Mouse (Mus musculus) limb, embryonic 12.5 days (tissue): ENCODE results near the gene Ccpg1. TPM values are rescaled to one million over a fixed set of nuclear protein-coding genes. Genes with fewer than 3 reads are reported as not detected.
A peak's percentile ranks its signal among the peaks of the same experiment; 100 is the strongest.

Experiments used
- ATAC-seq: fragments of 200-750 bp; cut with Nextera tagmentation; 2 replicates; pipeline ENCODE4 v1.8.0; 2017; ENCODE audit warnings: low read depth, moderate TSS enrichment; ENCODE audit not compliant: insufficient number of reproducible peaks, insufficient read depth, low FRiP score, low TSS enrichment
- H3K27ac ChIP-seq: fragments of 300-500 bp; sonication (generic); 2 replicates; pipeline ENCODE4 v1.5.1; 2016; ENCODE audit warnings: mild to moderate bottlenecking, moderate library complexity
- H3K27me3 ChIP-seq: fragments of 300-500 bp; sonication (generic); 2 replicates; pipeline ENCODE4 v1.6.1; 2016; ENCODE audit warnings: mild to moderate bottlenecking, moderate library complexity
- H3K36me3 ChIP-seq: fragments of 300-500 bp; sonication (generic); 2 replicates; pipeline ENCODE4 v1.6.1; 2016; ENCODE audit warnings: mild to moderate bottlenecking, moderate library complexity
- H3K4me1 ChIP-seq: fragments of 300-500 bp; sonication (generic); replicated peaks from 2 replicates; pipeline ENCODE4 v1.6.1; 2016
- H3K4me2 ChIP-seq: fragments of 300-500 bp; sonication (generic); 2 replicates; pipeline ENCODE4 v1.6.1; 2016; ENCODE audit warnings: mild to moderate bottlenecking, moderate library complexity
- H3K4me3 ChIP-seq: fragments of 300-500 bp; sonication (generic); replicated peaks from 2 replicates; pipeline ENCODE4 v1.5.1; 2016; ENCODE audit warnings: mild to moderate bottlenecking
- H3K9ac ChIP-seq: fragments of 300-500 bp; sonication (generic); replicated peaks from 2 replicates; pipeline ENCODE4 v1.6.1; 2016; ENCODE audit warnings: mild to moderate bottlenecking, moderate library complexity
- H3K9me3 ChIP-seq: fragments of 300-500 bp; sonication (generic); 2 replicates; pipeline ENCODE4 v1.6.1; 2016; ENCODE audit warnings: mild to moderate bottlenecking, moderate library complexity
- WGBS: fragments of 180-500 bp; shearing (Covaris S2); methylation state at CpG from one replicate; pipeline ENCODE4 v1.1.7; 2016; 5-methylcytosine and 5-hydroxymethylcytosine counted together
- polyA plus RNA-seq: library from polyadenylated mRNA; unstranded; fragments of >200 nt; fragmentation: Nextera tagmentation; extraction: Ambion mirVana; gene quantifications from 2 replicates; pipeline ENCODE4 v1.2.1, GENCODE M21; 2016

Gene Ccpg1
- polyA plus RNA-seq, 1 experiment from 2014 or later: 13.9 TPM

- Histone ChIP-seq H3K9me3 (no peaks in the 10 kb centered on the region), H3K27ac (no peak overlapping the region), H3K4me3 (no peak overlapping the region), H3K27me3 (no peaks in the 10 kb centered on the region), H3K9ac (no peak overlapping the region), H3K4me2 (no peak overlapping the region), H3K36me3 (no peaks in the 10 kb centered on the region), H3K4me1 (0 out of 2 replicates have a peak, but pooled peaks cover 6% of the 10 kb centered on the region)
- WGBS: 75% methylated on average over 15 of the region's 15 CpGs
- no peak for ATAC-seq
Measured at GRCm38 (mm10) chr9:72961959-72962358, 23.3 kb upstream of the Ccpg1 start.

GRCm38 (mm10) chr9:72968349-72969061, 16.7 kb upstream of the Ccpg1 start:
- no peaks in the 10 kb centered on the region for H3K36me3 ChIP-seq
- peak; percentile 42; the same call in 1 of the 2 replicates for ATAC-seq
- no peak overlapping the region for H3K4me2 ChIP-seq
- WGBS: 36% methylated on average over 11 of the region's 11 CpGs
- no peaks in the 10 kb centered on the region for H3K9me3 ChIP-seq
- no peak overlapping the region for H3K4me3 ChIP-seq
- H3K4me1 ChIP-seq: no peaks in the 10 kb centered on the region
- no peak overlapping the region for H3K9ac ChIP-seq
- H3K27ac ChIP-seq: no peak overlapping the region
- no peaks in the 10 kb centered on the region for H3K27me3 ChIP-seq

DNA sequence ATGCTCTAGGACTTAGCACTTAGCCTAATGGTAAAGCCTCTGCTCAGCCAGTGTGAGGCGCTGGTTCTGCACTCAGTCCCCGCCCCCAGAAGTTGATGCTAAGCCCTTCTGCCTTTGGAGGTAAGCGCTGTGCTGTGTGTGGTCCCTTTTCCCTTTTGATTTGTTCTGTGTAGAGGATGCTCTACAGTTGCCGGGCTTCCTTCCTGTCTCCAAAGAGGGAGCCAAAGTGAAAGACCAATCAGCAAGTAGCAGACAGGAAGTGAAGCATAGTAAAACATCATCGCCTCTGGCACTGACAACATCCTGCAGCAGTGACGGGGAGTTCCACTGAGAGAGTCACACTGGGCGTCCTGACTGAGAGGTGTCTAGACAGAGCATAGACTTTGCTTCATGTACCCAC, 15.4 kb upstream of the Ccpg1 start:
- Histone ChIP-seq H3K4me2 (no peak overlapping the region), H3K27ac (no peak overlapping the region), H3K27me3 (no peaks in the 10 kb centered on the region), H3K4me1 (no peaks in the 10 kb centered on the region), H3K9ac (no peak overlapping the region), H3K4me3 (no peak overlapping the region), H3K9me3 (no peaks in the 10 kb centered on the region), H3K36me3 (no peaks in the 10 kb centered on the region)
- 71% methylated on average over 7 of the region's 7 CpGs for WGBS
- no peak for ATAC-seq

DNA sequence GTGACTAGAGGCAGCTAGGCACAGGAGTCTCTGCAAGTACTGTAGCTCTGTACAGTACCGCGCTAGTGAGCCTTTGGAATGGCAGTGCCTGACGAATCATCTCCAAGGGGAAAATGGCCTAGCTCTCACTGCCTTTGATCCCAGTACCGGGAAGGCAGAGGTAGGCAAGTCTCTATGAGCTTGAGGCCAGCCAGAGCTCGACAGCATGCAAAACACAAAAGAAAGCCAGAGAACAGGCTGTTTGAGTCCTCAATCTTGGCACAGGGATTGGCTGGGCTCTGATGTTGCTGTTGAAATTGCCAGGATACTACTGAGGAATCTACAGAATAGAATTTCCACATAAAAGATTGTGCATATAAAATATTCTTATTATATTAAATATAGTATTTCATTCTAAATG, 12.8 kb upstream of the Ccpg1 start:
- H3K27me3 ChIP-seq: no peaks in the 10 kb centered on the region
- 87% methylated on average over 5 of the region's 5 CpGs for WGBS
- ATAC-seq: no peak
- H3K9ac ChIP-seq: no peak overlapping the region
- no peak overlapping the region for H3K4me2 ChIP-seq
- no peaks in the 10 kb centered on the region for H3K4me1 ChIP-seq
- no peaks in the 10 kb centered on the region for H3K36me3 ChIP-seq
- no peak overlapping the region for H3K4me3 ChIP-seq
- H3K9me3 ChIP-seq: no peaks in the 10 kb centered on the region
- H3K27ac ChIP-seq: no peak overlapping the region

- ATAC-seq: no peak
Measured at GRCm38 (mm10) chr9:72972984-72973383, 12.2 kb upstream of the Ccpg1 start.

DNA sequence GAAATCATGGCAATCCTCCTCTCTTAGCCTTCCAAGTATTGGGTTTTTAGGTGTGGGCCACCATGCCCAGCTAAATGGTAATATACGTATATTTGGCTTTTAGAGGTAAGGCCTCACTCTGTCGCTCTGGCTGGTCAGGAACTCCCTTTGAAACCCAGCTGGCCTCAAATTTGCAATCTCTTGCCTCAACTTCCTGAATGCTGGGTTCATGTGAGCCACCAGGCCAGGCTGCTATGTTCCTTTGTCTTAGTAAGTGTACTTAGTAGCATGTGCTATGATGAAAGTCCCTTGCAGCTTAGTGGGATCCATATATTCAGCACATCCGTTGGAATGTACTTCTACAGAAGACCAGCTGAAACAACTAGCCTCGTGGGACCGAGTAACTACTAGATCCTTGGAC, 10.5 kb upstream of the Ccpg1 start:
- no peaks in the 10 kb centered on the region for H3K9me3 ChIP-seq
- H3K27ac ChIP-seq: no peak overlapping the region
- H3K36me3 ChIP-seq: no peaks in the 10 kb centered on the region
- no peak overlapping the region for H3K9ac ChIP-seq
- WGBS: 91% methylated on average over 5 of the region's 5 CpGs
- H3K4me1 ChIP-seq: no peaks in the 10 kb centered on the region
- H3K4me2 ChIP-seq: no peak overlapping the region
- H3K4me3 ChIP-seq: no peak overlapping the region
- no peaks in the 10 kb centered on the region for H3K27me3 ChIP-seq
- no peak for ATAC-seq

More at GRCm38 (mm10) chr9:72972984-72973383, 12.2 kb upstream of the Ccpg1 start:
- Histone ChIP-seq H3K4me2 (no peak overlapping the region), H3K9me3 (no peaks in the 10 kb centered on the region), H3K4me1 (no peaks in the 10 kb centered on the region), H3K4me3 (no peak overlapping the region), H3K36me3 (no peaks in the 10 kb centered on the region), H3K9ac (no peak overlapping the region), H3K27me3 (no peaks in the 10 kb centered on the region), H3K27ac (no peak overlapping the region)

DNA sequence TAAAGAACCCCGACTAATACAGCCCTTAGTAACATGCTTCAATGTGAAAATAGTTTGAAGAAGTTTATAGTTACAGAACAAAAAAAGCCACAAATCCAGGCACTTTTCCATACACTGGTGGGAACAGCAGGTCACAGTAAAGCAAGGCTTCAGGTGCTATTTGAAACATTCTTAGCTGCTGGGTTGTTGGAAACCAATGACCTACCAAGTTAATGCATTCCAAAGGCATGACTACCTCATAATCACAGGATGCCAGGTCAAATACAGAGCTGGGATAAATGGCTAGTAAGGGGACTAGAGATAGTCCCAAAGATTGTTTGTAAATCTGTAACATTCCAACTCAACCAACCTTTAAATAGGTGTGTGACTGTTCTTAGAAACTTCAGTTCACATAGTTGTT, 10.0 kb upstream of the Ccpg1 start:
- no peaks in the 10 kb centered on the region for H3K27me3 ChIP-seq
- ATAC-seq: no peak
- H3K4me3 ChIP-seq: no peak overlapping the region
- no peaks in the 10 kb centered on the region for H3K4me1 ChIP-seq
- H3K9me3 ChIP-seq: no peaks in the 10 kb centered on the region
- 94% methylated on average over 1 of the region's 1 CpGs for WGBS
- no peak overlapping the region for H3K9ac ChIP-seq
- no peaks in the 10 kb centered on the region for H3K36me3 ChIP-seq
- no peak overlapping the region for H3K27ac ChIP-seq
- no peak overlapping the region for H3K4me2 ChIP-seq

DNA sequence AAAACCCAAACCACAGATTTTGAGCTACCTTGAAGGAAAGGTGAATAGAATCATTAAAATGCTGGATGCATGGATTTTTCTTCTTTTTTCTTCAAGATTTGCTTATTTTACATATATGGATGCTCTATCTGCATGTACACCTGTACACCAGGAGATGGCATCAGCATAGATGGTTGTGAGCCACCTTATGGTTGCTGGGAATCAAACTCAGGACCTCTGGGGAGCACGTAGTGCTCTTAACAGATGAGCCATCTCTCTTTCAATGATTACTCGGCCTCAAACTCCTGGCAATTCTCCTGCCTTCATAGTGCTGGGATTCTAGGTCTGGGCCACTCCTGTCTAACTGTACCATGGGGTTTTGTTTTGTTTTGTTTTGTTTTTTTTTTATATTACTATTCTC, 2.2 kb upstream of the Ccpg1 start:
- WGBS: 73% methylated on average over 2 of the region's 2 CpGs
- peaks cover 9% of the 10 kb centered on the region for H3K4me1 ChIP-seq
- no peak overlapping the region for H3K9ac ChIP-seq
- no peak overlapping the region for H3K4me2 ChIP-seq
- no peaks in the 10 kb centered on the region for H3K9me3 ChIP-seq
- H3K27me3 ChIP-seq: peaks cover 16% of the 10 kb centered on the region
- no peaks in the 10 kb centered on the region for H3K36me3 ChIP-seq
- H3K27ac ChIP-seq: no peak overlapping the region
- no peak overlapping the region for H3K4me3 ChIP-seq
- no peak for ATAC-seq

GRCm38 (mm10) chr9:72987703-72988102, 2.5 kb downstream of the Ccpg1 start:
- no peaks in the 10 kb centered on the region for H3K9me3 ChIP-seq
- H3K9ac ChIP-seq: no peak overlapping the region
- H3K27me3 ChIP-seq: peaks cover 16% of the 10 kb centered on the region
- peaks cover 9% of the 10 kb centered on the region for H3K4me1 ChIP-seq
- WGBS: 74% methylated on average over 3 of the region's 3 CpGs
- no peak for ATAC-seq
- H3K36me3 ChIP-seq: no peaks in the 10 kb centered on the region
- no peak overlapping the region for H3K4me2 ChIP-seq
- no peak overlapping the region for H3K27ac ChIP-seq
- no peak overlapping the region for H3K4me3 ChIP-seq

GRCm38 (mm10) chr9:72988706-72989105, 3.5 kb downstream of the Ccpg1 start:
- H3K36me3 ChIP-seq: no peaks in the 10 kb centered on the region

GRCm38 (mm10) chr9:72991420-72991819, 6.2 kb downstream of the Ccpg1 start:
- no peak for ATAC-seq
- H3K4me2 ChIP-seq: no peak overlapping the region
- H3K9ac ChIP-seq: no peak overlapping the region
- peaks cover 10% of the 10 kb centered on the region for H3K27me3 ChIP-seq
- H3K4me1 ChIP-seq: no peaks in the 10 kb centered on the region
- 88% methylated on average over 2 of the region's 2 CpGs for WGBS
- no peak overlapping the region for H3K27ac ChIP-seq
- no peak overlapping the region for H3K4me3 ChIP-seq
- H3K36me3 ChIP-seq: no peaks in the 10 kb centered on the region
- no peaks in the 10 kb centered on the region for H3K9me3 ChIP-seq

More at GRCm38 (mm10) chr9:72988706-72989105, 3.5 kb downstream of the Ccpg1 start:
- Histone ChIP-seq H3K4me2 (no peak overlapping the region), H3K4me3 (no peak overlapping the region), H3K27ac (no peak overlapping the region), H3K9me3 (no peaks in the 10 kb centered on the region), H3K4me1 (peaks cover 9% of the 10 kb centered on the region), H3K27me3 (peaks cover 16% of the 10 kb centered on the region), H3K9ac (no peak overlapping the region)
- 81% methylated on average over 5 of the region's 5 CpGs for WGBS
- no peak for ATAC-seq

DNA sequence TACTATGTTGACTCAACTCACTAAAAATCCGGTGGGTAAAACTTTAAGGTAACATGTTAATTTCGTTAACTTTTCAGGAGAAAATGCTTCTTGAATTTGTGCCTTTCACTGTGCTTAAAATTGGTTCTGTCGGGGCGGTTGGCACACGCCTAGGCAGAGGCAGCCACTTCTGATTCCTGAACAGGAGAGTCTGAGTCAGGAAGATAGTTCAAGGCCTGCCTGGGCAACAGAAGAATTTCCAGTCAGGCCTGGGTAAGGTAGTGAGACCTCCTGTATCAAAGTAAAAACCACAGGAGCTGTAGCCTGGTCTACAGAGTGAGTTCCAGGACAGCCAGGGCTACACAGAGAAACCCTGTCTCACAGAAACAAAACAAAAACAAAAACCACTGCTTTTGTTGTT, 7.3 kb downstream of the Ccpg1 start:
- Histone ChIP-seq H3K27ac (no peak overlapping the region), H3K9me3 (no peaks in the 10 kb centered on the region), H3K9ac (no peak overlapping the region), H3K4me2 (no peak overlapping the region), H3K36me3 (no peaks in the 10 kb centered on the region), H3K4me1 (no peaks in the 10 kb centered on the region), H3K4me3 (no peak overlapping the region), H3K27me3 (peaks cover under 1% of the 10 kb centered on the region; the same call in 1 of the 2 replicates)
- 85% methylated on average over 5 of the region's 5 CpGs for WGBS
- no peak for ATAC-seq
